Mouse (Mus musculus) kidney, adult 2 months (tissue): ENCODE measurements around the gene Gm10644.

ENCODE experiments used
- CTCF ChIP-seq: fragments of 200-500 bp; conservative IDR thresholded peaks from 2 replicates; pipeline ENCODE4 v1.5.1; 2011; ENCODE audit warnings: low read depth, mild to moderate bottlenecking, control low read depth, low read length, moderate library complexity, mixed read lengths; ENCODE audit not compliant: insufficient read depth, insufficient read length
- POLR2A ChIP-seq: fragments of 200-500 bp; IDR thresholded peaks from one replicate; pipeline ENCODE4 v1.6.1; 2011; ENCODE audit warnings: low read depth, low read length, control low read depth

DNA sequence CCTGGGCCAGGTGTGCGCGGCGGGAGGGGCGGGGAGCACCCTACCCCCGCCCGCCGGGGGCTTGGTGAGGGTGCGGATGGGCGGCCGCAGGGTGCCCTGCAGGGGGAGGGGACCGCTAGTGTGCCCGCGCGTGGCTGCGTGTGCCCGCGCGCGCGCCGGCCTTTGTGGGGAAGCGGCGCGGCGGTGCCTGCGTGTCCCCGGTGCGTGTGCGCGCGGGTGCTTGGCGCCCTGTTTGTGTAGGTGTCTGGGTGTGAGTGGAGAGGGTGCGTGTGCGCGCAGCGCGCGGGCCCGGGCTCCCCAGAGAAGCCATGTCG lies 54.1 kb downstream of the Gm10644 start:
- TF ChIP-seq CTCF (no peak), POLR2A (no peak)
